In the genomic region with DNA sequence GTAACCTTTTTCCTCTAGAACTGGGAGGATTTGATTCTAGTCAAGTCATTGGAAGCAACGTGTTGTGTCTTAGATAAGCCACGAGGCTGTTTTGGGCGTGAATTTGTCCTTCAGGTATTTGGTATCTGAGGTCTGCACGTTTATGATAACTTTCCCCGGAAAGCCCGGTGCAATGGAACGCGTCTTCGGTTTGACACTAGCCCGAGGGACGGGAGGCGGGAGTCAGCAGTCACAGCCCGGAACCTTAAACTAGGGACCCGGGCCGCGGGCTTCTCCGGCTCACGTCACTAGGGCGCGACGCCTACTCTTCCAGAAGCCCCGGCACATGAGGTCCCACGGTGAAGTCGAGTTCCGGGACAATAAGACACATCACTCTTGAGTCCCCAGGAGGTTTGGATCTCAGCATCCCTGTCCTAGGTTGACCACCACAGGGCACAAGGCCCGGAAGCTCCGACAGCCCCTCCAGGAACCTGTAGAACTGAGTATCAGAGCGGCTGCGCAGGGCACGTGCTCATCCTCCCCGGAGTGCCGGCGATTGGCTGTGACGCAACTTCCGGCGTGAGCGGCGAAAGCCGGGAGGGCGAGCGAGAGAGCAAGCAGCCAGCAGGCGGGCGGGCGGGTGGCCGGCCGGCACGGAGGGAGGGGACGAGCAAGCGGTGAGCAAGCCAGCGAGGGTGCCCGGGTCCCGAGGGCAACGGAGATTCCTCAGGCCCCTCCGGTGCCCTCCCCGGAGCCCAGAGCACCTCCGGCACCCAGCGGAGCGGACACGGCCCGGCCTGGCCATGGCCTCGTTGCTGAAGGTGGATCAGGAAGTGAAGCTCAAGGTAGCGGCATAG, we compare ENCODE assay signal across 8 mouse cellular contexts. TPM values are rescaled to one million over a fixed set of nuclear protein-coding genes. Genes with fewer than 3 reads are reported as not detected.
A peak's percentile ranks its signal among the peaks of the same experiment; 100 is the strongest.
DNase-seq lines count a peak whose midpoint lies in the region; ATAC-seq and TF ChIP-seq lines count a peak whose summit lies in the region.

A gene (plus strand): TSS at position 549 of the 836 bp plus-strand sequence.

- under 1% methylated on average over 62 of the region's 62 CpGs for WGBS in forebrain, embryonic 16.5 days
- under 1% methylated on average over 60 of the region's 62 CpGs for WGBS in lung, embryonic 14.5 days
- under 1% methylated on average over 62 of the region's 62 CpGs for WGBS in olfactory bulb, adult 2 months
- WGBS in thymus, adult 2 months: under 1% methylated on average over 62 of the region's 62 CpGs

- peak within 1 kb of the TSS; percentile 85 for H3K4me2 ChIP-seq in forebrain, embryonic 16.5 days (ENCODE audit: low read length)
- peak within 1 kb of the TSS; percentile 88 for H3K4me2 ChIP-seq in lung, embryonic 14.5 days

- peak within 1 kb of the TSS; percentile 92 for H3K9ac ChIP-seq in ES-E14 (ENCODE audit: insufficient read depth, low read depth, low read length, poor library complexity, severe bottlenecking)
- H3K9ac ChIP-seq in forebrain, embryonic 16.5 days (replicated peaks; ENCODE audit: low read depth, low read length): peak within 1 kb of the TSS; percentile 95
- H3K9ac ChIP-seq in lung, embryonic 14.5 days: peak within 1 kb of the TSS; percentile 82

- peaks cover 22% of the 10 kb centered on the region for H3K36me3 ChIP-seq in ES-E14 (ENCODE audit: control insufficient read depth, insufficient read depth, low read length, poor library complexity, severe bottlenecking)
- H3K36me3 ChIP-seq in forebrain, embryonic 16.5 days (ENCODE audit: control insufficient read depth, insufficient read depth): peaks cover 13% of the 10 kb centered on the region
- peaks cover 35% of the 10 kb centered on the region for H3K36me3 ChIP-seq in lung, embryonic 14.5 days (ENCODE audit: insufficient read depth)
- peaks cover 18% of the 10 kb centered on the region for H3K36me3 ChIP-seq in thymus, adult 2 months (ENCODE audit: control insufficient read depth, insufficient read depth, low read length)

- peak; percentile 94 for ATAC-seq in forebrain, embryonic 16.5 days
- ATAC-seq in lung, embryonic 14.5 days (ENCODE audit: insufficient read depth): peak; percentile 94

- H3K27ac ChIP-seq in ES-E14 (ENCODE audit: insufficient read depth, low read depth, low read length, poor library complexity, severe bottlenecking): peak within 1 kb of the TSS; percentile 96
- peak within 1 kb of the TSS; percentile 69 for H3K27ac ChIP-seq in forebrain, embryonic 16.5 days (ENCODE audit: low read length)
- H3K27ac ChIP-seq in layer of hippocampus, adult 2 months: peak within 1 kb of the TSS; percentile 92
- H3K27ac ChIP-seq in lung, embryonic 14.5 days (ENCODE audit: low read depth): peak within 1 kb of the TSS; percentile 87
- H3K27ac ChIP-seq in olfactory bulb, adult 2 months (ENCODE audit: insufficient read depth, low read depth, low read length): peak within 1 kb of the TSS; percentile 77
- no peak within 1 kb of the TSS for H3K27ac ChIP-seq in thymus, adult 2 months (ENCODE audit: control insufficient read depth, insufficient read depth, low read length)

- H3K4me1 ChIP-seq in ES-E14 (ENCODE audit: control insufficient read depth in 2 of 2, insufficient read depth in 2 of 2, low read length in 2 of 2, poor library complexity in 1 of 2): no peaks in the 10 kb centered on the region; a peak in 1 of 4 replicates
- H3K4me1 ChIP-seq in forebrain, embryonic 16.5 days (replicated peaks; ENCODE audit: control insufficient read depth, insufficient read depth, low read length): peaks cover 18% of the 10 kb centered on the region
- peaks cover 3% of the 10 kb centered on the region for H3K4me1 ChIP-seq in lung, embryonic 14.5 days (ENCODE audit: insufficient read depth)
- peaks cover 2% of the 10 kb centered on the region; the same call in 1 of the 2 replicates for H3K4me1 ChIP-seq in olfactory bulb, adult 2 months (ENCODE audit: control insufficient read depth, insufficient read depth, low read length)
- peaks cover 5% of the 10 kb centered on the region for H3K4me1 ChIP-seq in thymus, adult 2 months (replicated peaks; ENCODE audit: control insufficient read depth, insufficient read depth, low read length)

- H3K27me3 ChIP-seq in forebrain, embryonic 16.5 days (replicated peaks; ENCODE audit: control insufficient read depth, insufficient read depth, low read length): no peaks in the 10 kb centered on the region
- no peaks in the 10 kb centered on the region for H3K27me3 ChIP-seq in lung, embryonic 14.5 days (ENCODE audit: insufficient read depth, low read length)
- no peaks in the 10 kb centered on the region for H3K27me3 ChIP-seq in thymus, adult 2 months (ENCODE audit: control insufficient read depth, insufficient read depth, low read length)

- H3K4me3 ChIP-seq in ES-E14 (ENCODE audit: insufficient read depth in 1 of 2, low read depth in 1 of 2, low read length in 2 of 2, poor library complexity in 1 of 2, severe bottlenecking in 1 of 2): peak within 1 kb of the TSS; percentile 81 to 91
- H3K4me3 ChIP-seq in forebrain, embryonic 16.5 days (replicated peaks; ENCODE audit: low read length): peak within 1 kb of the TSS; percentile 99
- peak within 1 kb of the TSS; percentile 92 for H3K4me3 ChIP-seq in layer of hippocampus, adult 2 months
- H3K4me3 ChIP-seq in lung, embryonic 14.5 days (ENCODE audit: low read depth, low read length): peak within 1 kb of the TSS; percentile 99
- H3K4me3 ChIP-seq in olfactory bulb, adult 2 months (ENCODE audit: insufficient read depth, low read depth, low read length): peak within 1 kb of the TSS; percentile 80
- peak within 1 kb of the TSS; percentile 93 for H3K4me3 ChIP-seq in thymus, adult 2 months (ENCODE audit: control insufficient read depth, insufficient read depth, low read length)

- TF ChIP-seq POLR2A in olfactory bulb, adult 2 months (IDR thresholded peaks at IDR 0.05; ENCODE audit: insufficient read depth, low read depth, low read length): peak; percentile 36; the same call in 1 of the 2 replicates
- TF ChIP-seq POLR2A in thymus, adult 2 months (IDR thresholded peaks at IDR 0.05; ENCODE audit: control insufficient read depth, extremely low read depth, insufficient read depth, low read length, poor library complexity): peak; percentile 78

- TF ChIP-seq CTCF in layer of hippocampus, adult 2 months (conservative IDR thresholded peaks at IDR 0.05): peak; percentile 21; the same call in 1 of the 2 replicates
- TF ChIP-seq CTCF in lung, embryonic 14.5 days (IDR thresholded peaks at IDR 0.05; ENCODE audit: low read depth): no peak
- TF ChIP-seq CTCF in olfactory bulb, adult 2 months (IDR thresholded peaks at IDR 0.05; ENCODE audit: insufficient read depth, low read depth, low read length): 0 out of 2 replicates have a peak, but pooled peaks have one; percentile 5
- no peak; the same call in 1 of the 2 replicates for TF ChIP-seq CTCF in thymus, adult 2 months (IDR thresholded peaks at IDR 0.05; ENCODE audit: borderline replicate concordance, control insufficient read depth, extremely low read depth, insufficient read depth, low read length, poor library complexity)

- intact Hi-C loops in heart, postnatal 36 days (cut with DNase I): no loop called here

- in situ Hi-C loops in ES-E14 (cut with MboI; ENCODE audit: low sequenced_read_pairs in 2 of 2, unreplicated experiment in 2 of 2): no loop called here

- peak; percentile 85 for DNase-seq in ES-E14 (ENCODE audit: low read depth, low spot score)
- peak; percentile 92 for DNase-seq in cerebellum, adult 11-12 months
- peak; percentile 91 to 97 for DNase-seq in heart, postnatal 36 days
- peak; percentile 92 to 93 for DNase-seq in layer of hippocampus, adult 2 months (ENCODE audit: low spot score in 2 of 2)
- DNase-seq in lung, embryonic 14.5 days: peak; percentile 96
- DNase-seq in thymus, adult 2 months: peak; percentile 89

- H3K9me3 ChIP-seq in ES-E14 (ENCODE audit: control insufficient read depth, insufficient read depth, low read depth, low read length): no peaks in the 10 kb centered on the region
- no peaks in the 10 kb centered on the region for H3K9me3 ChIP-seq in forebrain, embryonic 16.5 days (ENCODE audit: control insufficient read depth, low read length)
- no peaks in the 10 kb centered on the region for H3K9me3 ChIP-seq in lung, embryonic 14.5 days (ENCODE audit: low read depth, low read length)

TF ChIP-seq in ES-E14, 5 proteins besides CTCF, POLR2A, EP300 and RAD21:
- TF ChIP-seq ZNF384 (IDR thresholded peaks at IDR 0.05; ENCODE audit: low read depth, low read length) (no peak), HCFC1 (IDR thresholded peaks at IDR 0.05; ENCODE audit: borderline replicate concordance, insufficient read depth, low read length) (peak; percentile 84)

RNA-seq across cellular contexts. Expression of the gene that starts here (rescaled TPM):
- total RNA-seq in ES-E14 (2012; rRNA removed): 40.0 and 57.0 TPM in 2 replicates
- 127 and 137 TPM in 2 replicates for polyA plus RNA-seq in forebrain, embryonic 16.5 days (2015; fragmentation: Nextera tagmentation; extraction: Ambion mirVana)
- 10 to 100 TPM; 73.9 to 85.2 TPM for total RNA-seq in heart, postnatal 36 days (2021)
- 100 to 1,000 TPM; 121 TPM for total RNA-seq in layer of hippocampus, adult 2 months (2021)
- polyA plus RNA-seq in lung, embryonic 14.5 days (2014; fragmentation: Nextera tagmentation; extraction: Ambion mirVana): 118 and 123 TPM in 2 replicates
- 706 TPM in 1 of 2 replicates, not detected in the other for polyA plus RNA-seq in olfactory bulb, adult 2 months (2012; ENCODE audit: insufficient read depth, insufficient read length, low replicate concordance, missing spikeins)
- polyA plus RNA-seq in thymus, adult 2 months (2012; rRNA removed): 103 and 106 TPM in 2 replicates

Comparison
In these comparisons a context has a peak if more than half of its experiments do, and no peak if none do; other contexts are left out.
1. CTCF ChIP-seq: peak in layer of hippocampus, adult 2 months (single experiment) and olfactory bulb, adult 2 months (single experiment); none in lung, embryonic 14.5 days (single experiment) and thymus, adult 2 months (single experiment).
2. Peak in every context shown above with its lines, with median percentiles within 50 percentile points of each other: DNase-seq, H3K4me3 ChIP-seq and H3K9ac ChIP-seq.